Mouse (Mus musculus) embryonic facial prominence, embryonic 11.5 days (tissue): ENCODE results near the gene Zbtb8a. TPM values are rescaled to one million over a fixed set of nuclear protein-coding genes. Genes with fewer than 3 reads are reported as not detected.

Experiments
- ATAC-seq: fragments of 200-750 bp; cut with Nextera tagmentation; replicated peaks from 2 replicates; pipeline ENCODE4 v1.8.0; 2017; ENCODE audit warnings: low read depth; ENCODE audit not compliant: insufficient number of reproducible peaks, low FRiP score, low TSS enrichment
- DNase-seq: peaks from one replicate; pipeline ENCODE4 v3.0.0-alpha.2; 2015; ENCODE audit warnings: low spot score
- H3K27ac ChIP-seq: fragments of 300-500 bp; sonication (generic); replicated peaks from 2 replicates; pipeline ENCODE4 v1.5.1; 2014; ENCODE audit warnings: mild to moderate bottlenecking, low read depth, low read length, control low read depth
- H3K27me3 ChIP-seq: fragments of 300-500 bp; sonication (generic); 2 replicates; pipeline ENCODE4 v1.6.1; 2014; ENCODE audit warnings: mild to moderate bottlenecking, low read length, moderate library complexity, mixed read lengths; ENCODE audit not compliant: control insufficient read depth, insufficient read depth
- H3K36me3 ChIP-seq: fragments of 300-500 bp; sonication (generic); replicated peaks from 2 replicates; pipeline ENCODE4 v1.6.1; 2014; ENCODE audit warnings: low read depth, mild to moderate bottlenecking, low read length, moderate library complexity, mixed read lengths; ENCODE audit not compliant: control insufficient read depth, insufficient read depth
- H3K4me1 ChIP-seq: fragments of 300-500 bp; sonication (generic); 2 replicates; pipeline ENCODE4 v1.6.1; 2014; ENCODE audit warnings: low read length, mixed read lengths; ENCODE audit not compliant: control insufficient read depth, insufficient read depth
- H3K4me2 ChIP-seq: fragments of 300-500 bp; sonication (generic); 2 replicates; pipeline ENCODE4 v1.6.1; 2014; ENCODE audit warnings: low read depth, mild to moderate bottlenecking, control low read depth, low read length, moderate library complexity
- H3K4me3 ChIP-seq: fragments of 300-500 bp; sonication (generic); 2 replicates; pipeline ENCODE4 v1.5.1; 2014; ENCODE audit warnings: low read depth, low read length, control low read depth
- H3K9ac ChIP-seq: fragments of 300-500 bp; sonication (generic); replicated peaks from 2 replicates; pipeline ENCODE4 v1.6.1; 2014; ENCODE audit warnings: mild to moderate bottlenecking, control low read depth, low read length
- H3K9me3 ChIP-seq: fragments of 300-500 bp; sonication (generic); replicated peaks from 2 replicates; pipeline ENCODE4 v1.6.1; 2016; ENCODE audit warnings: mild to moderate bottlenecking, low read length, inconsistent platforms, mixed read lengths; ENCODE audit not compliant: control insufficient read depth
- WGBS: fragments of 180-500 bp; shearing (Covaris S2); extraction: QIAGEN DNeasy Blood & Tissue Kit; methylation state at CpG from one replicate; pipeline ENCODE4 v1.1.7; 2014; 5-methylcytosine and 5-hydroxymethylcytosine counted together
- polyA plus RNA-seq: library from polyadenylated mRNA; unstranded; fragments of >200 nt; fragmentation: Nextera tagmentation; extraction: Ambion mirVana; gene quantifications from 2 replicates; pipeline ENCODE4 v1.2.1, GENCODE M21; 2014

The Zbtb8a gene
- polyA plus RNA-seq, 1 experiment from 2014 or later = 6.5 TPM

- no peaks in the 10 kb centered on the region for H3K9me3 ChIP-seq
- H3K9ac ChIP-seq = no peak overlapping the region
- H3K4me3 ChIP-seq = no peak overlapping the region
- H3K27me3 ChIP-seq = peaks cover 10% of the 10 kb centered on the region
- DNase-seq = no peak
- no peak overlapping the region for H3K4me2 ChIP-seq
- H3K27ac ChIP-seq = no peak overlapping the region
- no peaks in the 10 kb centered on the region for H3K4me1 ChIP-seq
- 18% methylated on average over 6 of the region's 6 CpGs for WGBS
- no peaks in the 10 kb centered on the region for H3K36me3 ChIP-seq
- no peak for ATAC-seq
These were observed 2.9 kb downstream of the Zbtb8a start for GRCm38 (mm10) chr4:129375000-129375399.

- no peak for DNase-seq
- 39% methylated on average over 11 of the region's 11 CpGs for WGBS
- H3K9me3 ChIP-seq = no peaks in the 10 kb centered on the region
- H3K27me3 ChIP-seq = peaks cover 10% of the 10 kb centered on the region
- H3K36me3 ChIP-seq = no peaks in the 10 kb centered on the region
- no peak overlapping the region for H3K9ac ChIP-seq
- H3K4me1 ChIP-seq = no peaks in the 10 kb centered on the region
- no peak overlapping the region for H3K4me2 ChIP-seq
- H3K4me3 ChIP-seq = no peak overlapping the region
- no peak overlapping the region for H3K27ac ChIP-seq
- no peak for ATAC-seq
These were observed 3.6 kb downstream of the Zbtb8a start for GRCm38 (mm10) chr4:129374219-129374755.

GRCm38 (mm10) chr4:129373202-129373976, 4.5 kb downstream of the Zbtb8a start:
- Histone ChIP-seq H3K4me3 (no peak overlapping the region), H3K9ac (no peak overlapping the region), H3K27me3 (peaks cover 6% of the 10 kb centered on the region; the same call in 1 of the 2 replicates), H3K4me1 (no peaks in the 10 kb centered on the region), H3K27ac (no peak overlapping the region), H3K4me2 (no peak overlapping the region), H3K9me3 (no peaks in the 10 kb centered on the region), H3K36me3 (no peaks in the 10 kb centered on the region)
- ATAC-seq (no peak), DNase-seq (no peak)
- 48% methylated on average over 8 of the region's 8 CpGs for WGBS

DNA sequence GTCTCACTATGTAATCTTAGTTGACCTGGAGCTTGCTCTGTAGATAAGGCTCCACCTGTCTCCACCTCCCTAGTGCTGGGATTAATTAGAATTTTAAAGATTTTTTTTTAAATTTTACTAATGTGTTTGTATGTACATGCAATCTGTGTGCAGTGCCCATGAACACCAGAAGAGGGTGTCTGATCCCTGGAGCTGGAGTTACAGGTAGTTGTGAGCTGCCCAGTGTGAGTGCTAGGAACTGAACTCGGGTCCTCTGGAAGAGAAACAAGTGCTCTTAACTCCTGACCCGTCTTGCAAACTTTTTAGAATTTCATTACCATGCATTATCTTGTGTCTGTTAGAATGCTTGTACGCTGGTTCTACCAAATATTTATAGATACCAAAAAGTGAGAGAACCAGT, 6.5 kb downstream of the Zbtb8a start:
- Histone ChIP-seq H3K27ac (no peak overlapping the region), H3K4me1 (no peaks in the 10 kb centered on the region), H3K4me3 (no peak overlapping the region), H3K9me3 (no peaks in the 10 kb centered on the region), H3K27me3 (no peaks in the 10 kb centered on the region; the same call in 1 of the 2 replicates), H3K36me3 (no peaks in the 10 kb centered on the region), H3K9ac (no peak overlapping the region), H3K4me2 (no peak overlapping the region)
- DNase-seq (no peak), ATAC-seq (no peak)
- 91% methylated on average over 3 of the region's 3 CpGs for WGBS

- Histone ChIP-seq H3K4me1 (no peaks in the 10 kb centered on the region), H3K4me2 (no peak overlapping the region), H3K9ac (no peak overlapping the region), H3K4me3 (no peak overlapping the region), H3K27ac (no peak overlapping the region), H3K9me3 (no peaks in the 10 kb centered on the region), H3K27me3 (no peaks in the 10 kb centered on the region), H3K36me3 (no peaks in the 10 kb centered on the region)
- ATAC-seq = no peak
- DNase-seq = no peak
- 86% methylated on average over 5 of the region's 5 CpGs for WGBS
These were observed 12.7 kb downstream of the Zbtb8a start for GRCm38 (mm10) chr4:129365224-129365623.

GRCm38 (mm10) chr4:129364379-129364778, 13.5 kb downstream of the Zbtb8a start:
- Histone ChIP-seq H3K9me3 (no peaks in the 10 kb centered on the region), H3K4me1 (no peaks in the 10 kb centered on the region), H3K36me3 (no peaks in the 10 kb centered on the region), H3K9ac (no peak overlapping the region), H3K4me2 (no peak overlapping the region), H3K27me3 (no peaks in the 10 kb centered on the region), H3K27ac (no peak overlapping the region), H3K4me3 (no peak overlapping the region)
- DNase-seq (no peak), ATAC-seq (no peak)
- WGBS = 82% methylated on average over 3 of the region's 3 CpGs

- H3K9me3 ChIP-seq = no peaks in the 10 kb centered on the region
- H3K4me1 ChIP-seq = no peaks in the 10 kb centered on the region
- H3K4me2 ChIP-seq = no peak overlapping the region
- ATAC-seq (no peak), DNase-seq (no peak)
- 92% methylated on average over 9 of the region's 9 CpGs for WGBS
- H3K27me3 ChIP-seq = no peaks in the 10 kb centered on the region
- no peak overlapping the region for H3K4me3 ChIP-seq
- no peak overlapping the region for H3K27ac ChIP-seq
- H3K36me3 ChIP-seq = no peaks in the 10 kb centered on the region
- H3K9ac ChIP-seq = no peak overlapping the region
These were observed 14.5 kb downstream of the Zbtb8a start for GRCm38 (mm10) chr4:129363463-129363862.

GRCm38 (mm10) chr4:129362771-129363170, 15.1 kb downstream of the Zbtb8a start:
- no peak overlapping the region for H3K4me3 ChIP-seq
- ATAC-seq = no peak
- 78% methylated on average over 5 of the region's 5 CpGs for WGBS
- no peaks in the 10 kb centered on the region for H3K9me3 ChIP-seq
- no peaks in the 10 kb centered on the region for H3K4me1 ChIP-seq
- no peak overlapping the region for H3K4me2 ChIP-seq
- no peaks in the 10 kb centered on the region for H3K36me3 ChIP-seq
- H3K27me3 ChIP-seq = no peaks in the 10 kb centered on the region
- no peak overlapping the region for H3K9ac ChIP-seq
- H3K27ac ChIP-seq = no peak overlapping the region
- no peak for DNase-seq
